Mouse (Mus musculus): ENCODE data around the gene Kpnb1. TPM values are rescaled to one million over a fixed set of nuclear protein-coding genes. Genes with fewer than 3 reads are reported as not detected.
"Not testable (repeated sequence)": the region's sequence is repeated elsewhere in the genome, so short reads cannot be mapped to it uniquely, and the experiment has no call there.

Kpnb1 gene
- polyA plus RNA-seq, 1 experiment from 2014 or later: 55.1 TPM

DNA sequence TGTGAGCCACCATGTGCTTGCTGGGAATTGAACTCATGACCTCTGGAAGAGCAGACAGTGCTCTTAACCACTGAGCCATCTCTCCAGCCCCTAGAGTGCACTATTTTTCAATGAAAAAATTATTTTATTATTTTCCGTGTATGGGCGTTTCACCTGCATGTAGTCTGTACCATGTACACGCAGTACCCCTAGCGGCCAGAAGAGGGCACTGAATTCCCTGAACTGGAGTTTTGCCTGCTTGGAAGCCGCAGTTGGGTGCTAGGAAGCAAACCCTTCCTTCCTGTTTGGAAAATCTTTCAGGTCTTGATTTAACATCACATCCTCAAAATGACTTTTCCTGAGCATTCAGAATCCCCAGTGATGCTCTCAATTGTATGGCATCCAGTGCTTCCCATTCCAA, 10.9 kb upstream of the Kpnb1 start:
- H3K9me3 ChIP-seq (replicated peaks): 0 out of 2 replicates have a peak, but pooled peaks cover 2% of the 10 kb centered on the region
- no peak overlapping the region for H3K9ac ChIP-seq
- ATAC-seq (replicated peaks; ENCODE audit: low FRiP score): no peak
- no peaks in the 10 kb centered on the region for H3K4me1 ChIP-seq
- H3K4me3 ChIP-seq (replicated peaks): no peak overlapping the region
- no peak overlapping the region for H3K27ac ChIP-seq
- 17% methylated on average over 5 of the region's 5 CpGs for WGBS
- H3K36me3 ChIP-seq: no peaks in the 10 kb centered on the region
- H3K27me3 ChIP-seq: no peaks in the 10 kb centered on the region
- H3K4me2 ChIP-seq: no peak overlapping the region

DNA sequence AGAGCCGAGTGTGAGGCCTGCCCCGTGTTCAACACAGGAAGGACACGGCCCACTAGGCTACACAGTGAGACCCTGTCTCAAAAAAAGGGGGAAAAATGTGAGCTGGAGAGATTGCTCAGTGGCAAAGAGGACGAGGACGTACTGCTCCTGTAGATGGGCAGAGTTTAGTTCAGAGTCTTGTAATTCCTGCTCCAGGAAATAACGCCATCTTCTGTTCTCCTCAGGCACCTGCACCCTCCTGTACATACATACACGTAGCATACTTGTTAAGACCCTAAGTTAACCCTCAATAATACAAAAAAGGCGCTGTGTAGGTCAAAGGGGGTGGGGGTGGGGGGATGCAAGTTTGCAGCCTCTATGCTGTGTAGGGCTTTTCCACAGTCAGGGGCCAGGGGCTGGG, 9.3 kb upstream of the Kpnb1 start:
- no peak overlapping the region for H3K9ac ChIP-seq
- WGBS: 73% methylated on average over 8 of the region's 8 CpGs
- ATAC-seq (replicated peaks; ENCODE audit: low FRiP score): no peak

DNA sequence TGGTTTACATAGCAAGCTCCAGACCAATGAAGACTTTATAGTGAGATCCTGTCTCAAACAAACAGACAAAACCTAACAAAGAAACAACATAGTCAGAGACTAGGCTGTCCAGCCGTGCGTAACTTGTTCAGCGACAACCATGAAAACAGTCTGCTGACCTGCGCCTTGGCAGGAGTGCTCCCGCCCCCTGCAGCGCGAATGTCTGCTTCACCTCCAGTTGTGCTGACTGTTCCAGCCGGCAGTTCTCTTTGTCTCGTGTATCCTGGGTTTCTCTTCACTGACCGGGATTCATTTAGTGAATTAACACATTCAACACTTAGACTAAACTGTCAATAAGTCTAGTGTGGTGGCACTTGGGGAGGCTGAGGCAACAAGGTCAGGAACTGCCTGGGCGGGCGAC, 8.9 kb upstream of the Kpnb1 start:
- Histone ChIP-seq H3K9me3 (replicated peaks) (0 out of 2 replicates have a peak, but pooled peaks cover 2% of the 10 kb centered on the region), H3K27me3 (no peaks in the 10 kb centered on the region), H3K27ac (no peak overlapping the region), H3K4me1 (no peaks in the 10 kb centered on the region), H3K36me3 (no peaks in the 10 kb centered on the region), H3K4me3 (replicated peaks) (no peak overlapping the region), H3K9ac (no peak overlapping the region), H3K4me2 (no peak overlapping the region)
- no peak for ATAC-seq (replicated peaks; ENCODE audit: low FRiP score)
- 73% methylated on average over 12 of the region's 12 CpGs for WGBS

More for the DNA sequence above, 9.3 kb upstream of the Kpnb1 start:
- Histone ChIP-seq H3K4me2 (no peak overlapping the region), H3K27me3 (no peaks in the 10 kb centered on the region), H3K4me1 (no peaks in the 10 kb centered on the region), H3K36me3 (no peaks in the 10 kb centered on the region), H3K4me3 (replicated peaks) (no peak overlapping the region), H3K27ac (no peak overlapping the region), H3K9me3 (replicated peaks) (0 out of 2 replicates have a peak, but pooled peaks cover 2% of the 10 kb centered on the region)

DNA sequence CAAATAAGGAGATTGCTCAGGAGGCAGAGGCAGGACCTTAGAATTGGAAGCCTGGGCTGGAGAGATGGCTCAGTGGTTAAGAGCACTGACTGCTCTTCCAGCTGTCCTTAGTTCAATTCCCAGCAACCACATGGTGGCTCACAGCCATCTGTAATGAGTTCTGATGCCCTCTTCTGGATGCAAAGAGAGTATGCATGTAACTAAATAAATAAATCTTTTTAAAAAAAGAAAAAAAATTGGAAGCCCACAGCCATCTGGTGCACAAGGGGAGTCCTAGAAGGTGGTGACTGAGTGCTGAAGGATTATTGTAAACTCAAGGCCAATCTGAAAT, 4.9 kb upstream of the Kpnb1 start:
- Histone ChIP-seq H3K9ac (no peak overlapping the region), H3K27me3 (no peaks in the 10 kb centered on the region), H3K27ac (no peak overlapping the region), H3K4me1 (peaks cover 8% of the 10 kb centered on the region), H3K4me2 (no peak overlapping the region), H3K9me3 (replicated peaks) (no peaks in the 10 kb centered on the region), H3K4me3 (replicated peaks) (no peak overlapping the region), H3K36me3 (no peaks in the 10 kb centered on the region; the same call in 1 of the 2 replicates)
- ATAC-seq (replicated peaks; ENCODE audit: low FRiP score): no peak

DNA sequence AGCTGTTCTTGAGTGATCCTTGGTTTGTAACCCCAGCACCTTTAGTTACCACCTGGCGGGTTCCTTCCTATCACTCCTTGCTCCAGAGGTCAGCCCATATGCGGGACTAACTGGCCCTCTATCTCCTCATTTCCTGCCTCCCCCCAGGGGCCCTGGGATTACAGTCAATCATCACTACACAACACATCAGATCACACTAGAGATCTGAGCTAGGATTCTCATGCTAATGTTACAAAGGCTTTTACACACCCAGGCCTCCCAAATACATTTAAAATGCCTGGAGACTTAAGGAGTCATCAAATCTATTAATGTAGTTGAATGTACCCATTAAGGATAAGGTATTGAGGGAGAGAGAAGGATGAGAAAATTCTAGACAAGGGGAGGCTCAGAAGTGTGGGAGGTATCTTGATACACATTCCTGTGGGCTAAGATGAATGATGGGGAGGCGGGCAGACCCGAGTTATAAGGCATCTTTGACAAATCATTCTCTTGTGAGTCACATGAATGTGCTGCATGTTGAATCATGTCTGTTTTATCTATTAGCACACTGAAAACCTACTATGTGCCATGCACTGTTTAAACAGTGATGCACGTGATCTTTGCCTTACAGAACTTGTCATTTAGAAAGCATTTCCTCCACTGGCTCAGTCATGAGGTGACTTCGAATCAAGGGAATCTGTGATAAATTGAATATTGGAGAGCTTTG, 4.4 kb upstream of the Kpnb1 start:
- Histone ChIP-seq H3K4me2 (no peak overlapping the region), H3K9ac (no peak overlapping the region), H3K27me3 (no peaks in the 10 kb centered on the region), H3K9me3 (replicated peaks) (no peaks in the 10 kb centered on the region), H3K36me3 (no peaks in the 10 kb centered on the region; the same call in 1 of the 2 replicates), H3K4me3 (replicated peaks) (no peak overlapping the region), H3K27ac (no peak overlapping the region), H3K4me1 (peaks cover 8% of the 10 kb centered on the region)
- 63% methylated on average over 6 of the region's 6 CpGs for WGBS
- no peak for ATAC-seq (replicated peaks; ENCODE audit: low FRiP score)

DNA sequence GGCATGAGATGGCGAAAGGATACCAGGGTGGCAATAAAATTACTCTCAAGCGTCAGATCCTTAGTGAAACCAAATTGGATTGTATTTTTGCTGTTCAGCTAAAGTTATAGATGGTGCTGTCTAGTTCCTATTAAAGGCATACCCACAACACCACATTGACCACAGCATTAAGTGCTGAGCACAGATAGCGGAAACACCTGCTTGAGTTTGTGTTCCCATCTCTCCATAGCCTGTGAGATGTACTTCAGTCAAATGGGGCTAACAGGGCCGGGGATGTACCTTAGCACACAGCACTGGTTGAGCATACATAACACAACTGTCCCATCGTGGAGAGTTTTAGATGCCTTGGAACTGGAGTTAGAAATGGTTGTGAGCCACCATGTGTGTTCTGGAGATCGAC, 3.3 kb upstream of the Kpnb1 start:
- no peaks in the 10 kb centered on the region for H3K27me3 ChIP-seq
- peaks cover 15% of the 10 kb centered on the region for H3K4me1 ChIP-seq
- no peak for ATAC-seq (replicated peaks; ENCODE audit: low FRiP score)
- WGBS: 90% methylated on average over 6 of the region's 6 CpGs
- H3K9me3 ChIP-seq (replicated peaks): no peaks in the 10 kb centered on the region
- H3K4me3 ChIP-seq (replicated peaks): no peak overlapping the region
- H3K4me2 ChIP-seq: no peak overlapping the region
- no peak overlapping the region for H3K9ac ChIP-seq
- H3K36me3 ChIP-seq: peaks cover 3% of the 10 kb centered on the region
- no peak overlapping the region for H3K27ac ChIP-seq

DNA sequence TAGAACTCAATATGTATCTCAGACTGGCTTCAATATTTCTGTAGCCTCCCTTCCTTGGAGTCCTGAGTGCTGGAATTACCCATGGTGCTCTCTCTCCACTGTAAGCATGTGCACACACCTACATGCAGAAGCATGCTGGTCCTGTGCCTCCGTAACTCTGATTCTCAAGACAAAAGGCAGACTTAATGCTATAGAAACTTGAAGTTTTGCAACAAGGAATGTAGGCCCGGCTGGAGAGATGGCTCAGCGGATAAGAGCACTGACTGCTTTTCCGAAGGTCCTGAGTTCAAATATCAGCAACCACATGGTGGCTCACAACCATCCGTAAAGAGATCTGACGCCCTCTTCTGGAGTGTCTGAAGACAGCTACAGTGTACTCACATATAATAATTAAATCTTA, 2.0 kb upstream of the Kpnb1 start:
- H3K9me3 ChIP-seq (replicated peaks); H3K9ac ChIP-seq; H3K4me3 ChIP-seq (replicated peaks); H3K27me3 ChIP-seq; ATAC-seq (replicated peaks; ENCODE audit: low FRiP score): not testable (repeated sequence)
- peak overlapping the region; percentile 63; the same call in 1 of the 2 replicates for H3K4me2 ChIP-seq
- peaks cover 28% of the 10 kb centered on the region for H3K4me1 ChIP-seq
- peak overlapping the region; percentile 93; the same call in 1 of the 2 replicates for H3K27ac ChIP-seq
- H3K36me3 ChIP-seq: peaks cover 17% of the 10 kb centered on the region
- 89% methylated on average over 6 of the region's 6 CpGs for WGBS

DNA sequence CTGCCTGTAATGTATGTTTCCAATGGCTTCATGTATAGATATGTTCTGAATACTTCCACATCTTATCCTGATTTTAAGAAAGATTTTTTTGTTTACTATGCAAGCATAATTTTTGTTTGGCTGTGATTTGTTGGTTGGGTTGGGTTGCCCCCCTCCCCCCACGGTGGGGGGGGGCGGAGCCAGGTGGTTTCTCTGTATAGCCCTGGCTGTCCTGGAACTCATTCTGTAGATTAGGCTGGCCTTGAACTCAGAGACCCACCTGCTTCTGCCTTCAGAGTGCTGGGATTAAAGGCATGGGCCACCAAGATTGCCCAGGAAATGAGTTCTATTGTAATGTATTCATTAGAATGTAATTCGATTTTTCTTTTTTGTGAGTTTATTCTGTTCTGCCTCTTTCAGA, 1.6 kb upstream of the Kpnb1 start:
- ATAC-seq (replicated peaks; ENCODE audit: low FRiP score): no peak
- H3K27ac ChIP-seq: peak overlapping the region; percentile 93
- peaks cover 32% of the 10 kb centered on the region for H3K4me1 ChIP-seq
- H3K4me3 ChIP-seq (replicated peaks): peak overlapping the region; percentile 87
- no peak overlapping the region for H3K9ac ChIP-seq
- peak overlapping the region; percentile 63 for H3K4me2 ChIP-seq
- peaks cover 21% of the 10 kb centered on the region for H3K36me3 ChIP-seq
- H3K27me3 ChIP-seq: no peaks in the 10 kb centered on the region
- WGBS: 39% methylated on average over 3 of the region's 3 CpGs
- H3K9me3 ChIP-seq (replicated peaks): no peaks in the 10 kb centered on the region

DNA sequence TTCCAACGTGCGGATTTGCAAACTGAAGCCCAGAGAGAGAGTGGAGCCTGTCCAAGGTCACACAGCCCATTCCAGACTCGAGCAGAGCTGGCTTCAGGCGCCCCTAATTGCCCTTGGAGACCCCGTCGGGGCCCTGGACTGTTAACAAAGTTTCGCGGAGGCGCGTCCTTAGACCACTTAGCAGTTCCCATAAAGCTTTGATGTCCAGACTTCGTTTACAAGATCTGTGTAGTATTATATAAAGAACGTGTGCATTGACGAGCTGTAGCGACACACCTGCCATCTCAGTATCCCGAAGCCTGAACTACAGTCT, 918 bp upstream of the Kpnb1 start:
- Histone ChIP-seq H3K36me3 (peaks cover 27% of the 10 kb centered on the region), H3K27me3 (no peaks in the 10 kb centered on the region), H3K4me3 (replicated peaks) (peak overlapping the region; percentile 87), H3K4me1 (peaks cover 37% of the 10 kb centered on the region), H3K9me3 (replicated peaks) (no peaks in the 10 kb centered on the region), H3K9ac (peak overlapping the region; percentile 52), H3K4me2 (peak overlapping the region; percentile 63), H3K27ac (peak overlapping the region; percentile 93)
- WGBS: under 1% methylated on average over 15 of the region's 15 CpGs
- no peak for ATAC-seq (replicated peaks; ENCODE audit: low FRiP score)

DNA sequence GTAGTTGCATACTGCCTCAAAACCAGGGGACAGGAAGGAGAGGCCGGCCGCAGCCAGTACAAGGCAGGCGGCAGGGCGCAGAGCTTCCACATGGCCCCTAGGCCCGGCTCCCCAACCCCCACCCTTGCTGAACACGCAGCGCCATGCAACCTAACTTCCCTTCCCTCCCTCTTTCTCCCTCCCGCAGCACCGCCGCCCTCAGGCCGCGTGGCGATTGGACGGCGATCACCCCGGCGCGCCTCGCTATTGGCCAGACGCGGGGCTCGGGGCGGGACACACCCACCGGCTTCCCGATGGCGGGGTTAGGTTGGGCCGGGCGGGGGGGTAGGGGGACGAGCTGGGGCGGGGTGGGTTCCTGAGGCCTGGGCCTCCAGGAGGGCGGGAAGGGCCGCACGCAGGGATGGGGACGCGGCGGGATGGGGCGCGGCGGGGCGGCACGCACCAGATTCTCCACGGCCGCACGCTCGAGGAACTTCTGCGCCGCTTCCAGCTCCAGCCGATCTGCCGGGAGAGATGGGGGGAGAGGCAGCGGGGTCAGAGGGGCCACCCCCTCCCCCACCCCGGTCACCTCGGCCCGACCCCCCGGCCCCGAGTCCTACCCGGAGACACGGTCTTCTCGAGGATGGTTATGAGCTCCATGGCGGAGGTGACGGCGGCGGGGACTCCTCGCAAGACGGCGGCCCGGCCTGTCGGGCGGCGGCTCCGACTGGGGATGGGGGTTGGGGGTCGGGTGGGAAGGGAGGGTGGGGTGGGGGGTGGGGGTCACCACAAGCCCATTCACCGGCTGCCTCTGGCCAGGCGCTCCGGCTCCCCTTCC, 526 bp downstream of the Kpnb1 start:
- 0% methylated on average over 66 of the region's 74 CpGs for WGBS
- Histone ChIP-seq H3K27ac (peak overlapping the region; percentile 93), H3K4me2 (peak overlapping the region; percentile 82), H3K4me3 (replicated peaks) (peak overlapping the region; percentile 87), H3K36me3 (peaks cover 42% of the 10 kb centered on the region), H3K4me1 (peaks cover 48% of the 10 kb centered on the region), H3K27me3 (no peaks in the 10 kb centered on the region), H3K9ac (peak overlapping the region; percentile 88), H3K9me3 (replicated peaks) (no peaks in the 10 kb centered on the region)
- peak; percentile 74 for ATAC-seq (replicated peaks; ENCODE audit: low FRiP score)

DNA sequence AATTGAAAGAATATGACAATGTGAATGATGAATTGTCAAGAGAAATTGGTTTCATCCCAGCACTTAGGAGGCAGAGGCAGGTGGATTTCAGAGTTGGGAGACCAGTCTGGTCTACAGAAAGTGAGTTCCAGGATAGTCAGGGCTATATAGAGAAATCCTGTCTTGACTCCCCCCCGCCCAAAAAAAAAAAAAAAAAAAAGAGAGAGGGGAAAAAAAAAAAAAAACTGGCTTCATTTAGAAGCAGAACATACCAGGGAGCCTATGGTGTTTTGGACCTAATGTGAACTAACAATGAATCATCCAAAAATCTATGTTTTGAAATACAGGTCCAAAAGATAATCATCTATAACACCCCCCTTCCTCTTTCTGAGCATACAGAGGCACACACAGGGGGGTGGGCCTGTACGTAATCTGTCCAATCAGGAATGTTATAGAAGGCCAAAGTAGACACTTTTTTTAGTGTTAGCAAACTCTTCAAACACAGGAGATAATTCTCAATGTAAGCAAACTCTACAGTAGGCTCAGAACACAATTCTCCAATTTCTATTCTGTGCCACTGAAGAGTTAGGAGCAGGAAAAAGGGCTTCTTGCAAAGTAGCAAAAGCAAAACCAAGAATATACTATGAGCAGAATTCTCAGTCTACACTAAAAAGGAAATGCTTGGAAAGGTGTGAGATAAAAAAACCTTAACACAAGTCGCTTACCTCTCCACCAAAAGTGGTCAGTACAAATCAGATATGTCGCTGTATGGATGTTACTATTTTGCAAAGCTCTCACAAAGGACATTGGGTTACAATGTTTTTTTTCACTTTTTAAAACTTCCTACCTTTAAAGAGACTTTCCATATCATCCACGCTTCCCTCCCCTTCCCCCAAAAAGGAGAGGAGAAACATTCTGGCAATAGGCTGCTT, 1.7 kb downstream of the Kpnb1 start:
- Histone ChIP-seq H3K9me3 (replicated peaks) (no peaks in the 10 kb centered on the region), H3K9ac (peak overlapping the region; percentile 50), H3K4me2 (peak overlapping the region; percentile 82), H3K4me3 (replicated peaks) (peak overlapping the region; percentile 87), H3K27me3 (no peaks in the 10 kb centered on the region), H3K27ac (peak overlapping the region; percentile 79; the same call in 1 of the 2 replicates), H3K36me3 (peaks cover 54% of the 10 kb centered on the region), H3K4me1 (peaks cover 49% of the 10 kb centered on the region)
- ATAC-seq (replicated peaks; ENCODE audit: low FRiP score): no peak
- 62% methylated on average over 5 of the region's 5 CpGs for WGBS

DNA sequence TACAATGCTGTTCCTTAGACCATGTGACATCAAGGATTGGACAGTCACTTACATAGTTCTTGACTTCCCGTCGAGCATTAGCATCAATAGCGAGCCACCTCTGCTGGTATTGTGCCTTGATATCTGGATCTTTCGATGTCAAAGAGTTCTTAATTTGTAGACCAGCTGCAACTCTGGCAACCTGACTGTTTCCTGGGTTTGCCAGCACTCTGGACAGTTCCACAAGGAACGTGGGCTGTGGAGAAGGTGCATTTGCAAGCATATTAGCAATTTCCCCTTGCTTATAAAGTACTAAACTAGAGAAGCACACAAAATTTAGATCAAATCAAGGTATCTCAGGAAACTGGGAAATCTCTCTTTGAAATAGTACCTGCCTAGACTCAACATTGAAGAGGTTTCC, 2.8 kb downstream of the Kpnb1 start:
- peaks cover 55% of the 10 kb centered on the region for H3K4me1 ChIP-seq
- H3K4me2 ChIP-seq: no peak overlapping the region
- 75% methylated on average over 5 of the region's 5 CpGs for WGBS
- no peak overlapping the region for H3K27ac ChIP-seq
- no peaks in the 10 kb centered on the region for H3K9me3 ChIP-seq (replicated peaks)
- H3K27me3 ChIP-seq: no peaks in the 10 kb centered on the region
- no peak overlapping the region for H3K9ac ChIP-seq
- ATAC-seq (replicated peaks; ENCODE audit: low FRiP score): no peak
- H3K36me3 ChIP-seq: peaks cover 64% of the 10 kb centered on the region
- no peak overlapping the region for H3K4me3 ChIP-seq (replicated peaks)

Data from kidney, embryonic 15.5 days (tissue).